Mouse (Mus musculus) liver, embryonic 16.5 days (tissue): ENCODE data around the gene Acd. TPM values are rescaled to one million over a fixed set of nuclear protein-coding genes. Genes with fewer than 3 reads are reported as not detected.

ENCODE experiments used
- ATAC-seq: fragments of 200-750 bp; cut with Nextera tagmentation; 2 replicates; pipeline ENCODE4 v1.8.0; 2017; ENCODE audit warnings: low read depth, mild to moderate bottlenecking, moderate number of reproducible peaks, moderate library complexity
- H3K27ac ChIP-seq: fragments of 300-500 bp; sonication (generic); 2 replicates; pipeline ENCODE4 v1.5.1; 2014; ENCODE audit warnings: mild to moderate bottlenecking, low read length
- H3K27me3 ChIP-seq: fragments of 300-500 bp; sonication (generic); 2 replicates; pipeline ENCODE4 v1.6.1; 2014; ENCODE audit warnings: low read depth, low read length, mixed read lengths; ENCODE audit not compliant: control insufficient read depth, insufficient read depth
- H3K36me3 ChIP-seq: fragments of 300-500 bp; sonication (generic); 2 replicates; pipeline ENCODE4 v1.6.1; 2014; ENCODE audit warnings: mild to moderate bottlenecking; ENCODE audit not compliant: control insufficient read depth, insufficient read depth
- H3K4me1 ChIP-seq: fragments of 300-500 bp; sonication (generic); 2 replicates; pipeline ENCODE4 v1.6.1; 2014; ENCODE audit warnings: low read depth, low read length, mixed read lengths; ENCODE audit not compliant: control insufficient read depth
- H3K4me2 ChIP-seq: fragments of 300-500 bp; sonication (generic); 2 replicates; pipeline ENCODE4 v1.6.1; 2014; ENCODE audit warnings: low read depth, low read length, mixed read lengths
- H3K4me3 ChIP-seq: fragments of 300-500 bp; sonication (generic); 2 replicates; pipeline ENCODE4 v1.5.1; 2014; ENCODE audit warnings: low read depth, mild to moderate bottlenecking, low read length
- H3K9ac ChIP-seq: fragments of 300-500 bp; sonication (generic); 2 replicates; pipeline ENCODE4 v1.6.1; 2014; ENCODE audit warnings: low read depth, low read length
- H3K9me3 ChIP-seq: fragments of 300-500 bp; sonication (generic); replicated peaks from 2 replicates; pipeline ENCODE4 v1.6.1; 2016; ENCODE audit warnings: low read length; ENCODE audit not compliant: control insufficient read depth
- WGBS: fragments of 180-500 bp; shearing (Covaris S2); extraction: QIAGEN DNeasy Blood & Tissue Kit; methylation state at CpG from one replicate; pipeline ENCODE4 v1.1.7; 2014; ENCODE audit not compliant: insufficient replicate concordance; 5-methylcytosine and 5-hydroxymethylcytosine counted together
- polyA plus RNA-seq: library from polyadenylated mRNA; unstranded; fragments of >200 nt; fragmentation: Nextera tagmentation; extraction: Ambion mirVana; gene quantifications from 2 replicates; pipeline ENCODE4 v1.2.1, GENCODE M21; 2015

The Acd gene
- polyA plus RNA-seq, 1 experiment from 2014 or later, result 19.1 TPM

DNA sequence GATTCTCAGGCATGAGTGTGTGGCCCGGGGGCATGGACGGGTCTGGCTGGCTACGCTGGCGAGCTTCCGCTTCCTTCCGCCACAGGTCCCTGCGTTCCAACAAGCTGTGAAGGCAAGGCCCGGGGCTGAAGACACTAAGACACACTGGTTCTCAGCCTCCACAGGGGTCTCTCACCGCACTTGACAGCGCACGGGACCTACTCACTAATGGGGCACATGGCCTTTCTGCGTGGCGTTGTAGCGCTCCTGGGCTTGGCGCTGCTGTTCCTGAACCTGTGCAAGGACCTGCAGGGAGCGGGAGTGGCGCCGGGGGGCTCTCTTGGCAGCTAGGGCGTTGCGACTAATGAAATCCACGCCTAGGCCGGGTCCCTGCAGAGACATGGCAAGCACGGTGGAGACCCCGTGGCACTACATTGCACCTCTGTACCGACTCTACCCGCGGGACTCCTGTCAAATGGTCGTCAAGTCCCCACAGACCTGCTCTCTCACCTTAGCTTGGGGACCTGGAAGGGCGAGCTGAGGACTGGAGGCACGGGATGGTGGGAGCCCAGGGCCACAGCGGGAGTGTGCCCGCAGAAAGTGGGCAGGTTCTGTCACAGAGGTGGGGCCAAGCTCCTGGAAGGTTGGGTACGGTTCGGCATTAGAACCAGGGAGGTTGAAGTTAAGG, 3.4 kb upstream of the Acd start:
- peaks cover 38% of the 10 kb centered on the region for H3K4me1 ChIP-seq
- no peak overlapping the region for H3K9ac ChIP-seq
- H3K27ac ChIP-seq, result no peak overlapping the region
- H3K36me3 ChIP-seq, result no peaks in the 10 kb centered on the region
- H3K27me3 ChIP-seq, result no peaks in the 10 kb centered on the region
- WGBS, result 86% methylated on average over 34 of the region's 34 CpGs
- H3K4me2 ChIP-seq, result no peak overlapping the region
- H3K4me3 ChIP-seq, result no peak overlapping the region
- no peaks in the 10 kb centered on the region for H3K9me3 ChIP-seq
- ATAC-seq, result no peak

DNA sequence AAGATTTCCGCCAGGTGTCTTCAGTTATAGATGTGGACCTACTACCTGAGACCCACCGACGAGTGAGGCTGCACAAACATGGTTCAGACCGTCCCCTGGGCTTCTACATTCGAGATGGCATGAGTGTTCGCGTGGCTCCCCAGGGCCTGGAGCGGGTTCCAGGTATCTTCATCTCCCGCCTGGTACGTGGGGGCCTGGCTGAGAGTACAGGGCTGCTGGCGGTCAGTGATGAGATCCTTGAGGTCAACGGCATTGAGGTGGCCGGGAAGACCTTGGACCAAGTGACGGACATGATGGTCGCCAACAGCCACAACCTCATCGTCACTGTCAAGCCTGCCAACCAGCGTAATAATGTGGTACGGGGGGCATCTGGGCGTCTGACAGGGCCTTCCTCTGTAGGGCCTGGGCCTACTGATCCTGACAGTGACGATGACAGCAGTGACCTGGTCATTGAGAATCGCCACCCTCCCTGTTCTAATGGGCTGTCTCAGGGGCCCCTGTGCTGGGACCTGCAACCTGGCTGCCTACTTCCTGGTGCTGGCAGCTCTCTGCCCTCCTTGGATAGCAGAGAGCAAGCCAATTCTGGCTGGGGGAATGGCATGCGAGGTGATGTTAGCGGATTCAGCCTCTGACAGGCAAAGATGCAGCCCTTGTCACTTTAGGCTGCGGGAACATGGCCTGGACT, 2.0 kb upstream of the Acd start:
- Histone ChIP-seq H3K27ac (no peak overlapping the region), H3K27me3 (no peaks in the 10 kb centered on the region), H3K9ac (no peak overlapping the region), H3K9me3 (no peaks in the 10 kb centered on the region), H3K36me3 (peaks cover 6% of the 10 kb centered on the region; the same call in 1 of the 2 replicates), H3K4me3 (no peak overlapping the region), H3K4me1 (peaks cover 36% of the 10 kb centered on the region), H3K4me2 (no peak overlapping the region)
- ATAC-seq, result no peak
- WGBS, result 85% methylated on average over 24 of the region's 24 CpGs

DNA sequence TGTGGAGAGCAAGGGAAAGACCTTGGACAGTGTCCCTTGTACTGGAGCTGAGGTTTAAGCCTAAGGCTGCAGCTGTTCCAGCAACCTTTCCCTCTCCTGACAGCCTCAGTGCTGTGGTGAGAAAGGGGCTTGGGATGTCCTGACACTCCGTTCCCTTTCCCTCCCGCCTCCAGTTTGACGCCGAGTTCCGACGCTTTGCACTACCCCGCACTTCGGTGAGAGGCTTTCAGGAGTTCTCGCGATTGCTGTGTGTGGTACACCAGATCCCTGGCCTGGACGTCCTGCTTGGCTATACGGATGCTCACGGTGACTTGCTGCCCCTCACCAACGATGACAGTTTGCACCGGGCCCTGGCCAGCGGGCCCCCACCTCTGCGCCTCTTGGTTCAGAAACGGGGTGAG, 1.1 kb upstream of the Acd start:
- H3K9me3 ChIP-seq, result no peaks in the 10 kb centered on the region
- peaks cover 28% of the 10 kb centered on the region for H3K4me1 ChIP-seq
- no peak overlapping the region for H3K27ac ChIP-seq
- no peaks in the 10 kb centered on the region for H3K27me3 ChIP-seq
- H3K36me3 ChIP-seq, result peaks cover 10% of the 10 kb centered on the region; the same call in 1 of the 2 replicates
- peak overlapping the region; percentile 58 for H3K9ac ChIP-seq
- peak overlapping the region; percentile 84 for H3K4me3 ChIP-seq
- no peak for ATAC-seq
- WGBS, result 66% methylated on average over 18 of the region's 18 CpGs
- H3K4me2 ChIP-seq, result peak overlapping the region; percentile 99

DNA sequence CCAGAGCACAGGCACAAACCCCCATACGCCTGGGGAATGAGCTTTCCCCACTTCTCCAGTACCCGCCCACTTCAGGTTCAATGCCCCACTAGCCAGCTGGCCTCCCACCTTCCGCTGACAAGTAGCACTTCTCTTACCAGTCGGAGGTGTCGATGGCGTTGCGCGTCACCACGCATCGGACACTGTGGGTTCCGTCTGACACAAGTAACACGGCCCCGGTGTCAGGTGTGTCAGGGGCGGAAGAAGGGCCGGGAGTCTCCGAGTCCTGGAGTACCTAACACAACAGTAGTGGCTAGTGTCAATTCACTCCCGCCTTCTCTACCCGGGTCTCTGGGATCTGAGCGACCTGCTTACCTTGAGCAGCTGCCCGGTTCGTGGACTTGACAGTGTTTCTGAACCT, 336 bp downstream of the Acd start:
- Histone ChIP-seq H3K4me2 (peak overlapping the region; percentile 99), H3K27me3 (no peaks in the 10 kb centered on the region), H3K27ac (peak overlapping the region; percentile 95), H3K4me3 (peak overlapping the region; percentile 84), H3K4me1 (peaks cover 18% of the 10 kb centered on the region), H3K36me3 (peaks cover 12% of the 10 kb centered on the region; the same call in 1 of the 2 replicates), H3K9ac (peak overlapping the region; percentile 80), H3K9me3 (no peaks in the 10 kb centered on the region)
- under 1% methylated on average over 21 of the region's 21 CpGs for WGBS
- peak; percentile 37 for ATAC-seq

DNA sequence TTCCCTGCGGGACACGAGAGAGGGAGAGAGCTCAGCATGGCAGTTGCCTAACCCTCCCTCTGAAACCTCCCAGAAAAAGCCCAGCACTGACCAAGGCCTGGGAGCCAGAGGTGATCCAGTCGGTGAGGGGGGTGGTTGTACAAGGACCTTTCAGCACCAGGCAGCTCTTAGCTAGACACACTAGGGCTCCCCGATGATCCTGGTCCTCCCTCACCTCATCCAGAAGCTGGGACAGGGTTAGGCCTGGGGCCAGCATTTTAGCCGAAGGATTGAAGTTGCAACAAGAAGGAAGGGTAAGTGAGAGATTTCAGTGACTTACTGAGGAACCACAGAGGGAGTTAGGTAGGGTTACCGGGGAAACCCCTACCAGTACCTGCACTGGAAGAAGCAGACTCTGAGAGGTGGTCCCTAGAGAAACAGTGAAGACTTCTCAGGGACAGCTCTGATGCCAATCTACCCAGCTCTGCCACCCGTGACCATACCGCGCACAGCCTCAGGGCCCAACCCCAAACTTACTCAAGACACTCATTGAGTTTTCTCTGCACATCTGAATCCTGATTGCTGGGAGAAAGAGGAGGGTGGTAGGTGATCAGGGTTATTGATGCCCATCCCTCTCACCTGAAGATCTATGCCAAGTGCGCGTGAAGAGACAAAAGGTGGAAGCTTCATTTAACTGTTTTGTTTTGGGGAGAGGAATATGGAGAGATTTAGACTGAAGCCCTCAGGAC, 1.2 kb downstream of the Acd start:
- Histone ChIP-seq H3K9me3 (no peaks in the 10 kb centered on the region), H3K4me1 (peaks cover 18% of the 10 kb centered on the region), H3K27ac (no peak overlapping the region), H3K27me3 (no peaks in the 10 kb centered on the region; the same call in 1 of the 2 replicates), H3K9ac (peak overlapping the region; percentile 80; the same call in 1 of the 2 replicates), H3K36me3 (peaks cover 12% of the 10 kb centered on the region; the same call in 1 of the 2 replicates), H3K4me3 (peak overlapping the region; percentile 84), H3K4me2 (peak overlapping the region; percentile 99)
- 81% methylated on average over 11 of the region's 11 CpGs for WGBS
- ATAC-seq, result no peak

DNA sequence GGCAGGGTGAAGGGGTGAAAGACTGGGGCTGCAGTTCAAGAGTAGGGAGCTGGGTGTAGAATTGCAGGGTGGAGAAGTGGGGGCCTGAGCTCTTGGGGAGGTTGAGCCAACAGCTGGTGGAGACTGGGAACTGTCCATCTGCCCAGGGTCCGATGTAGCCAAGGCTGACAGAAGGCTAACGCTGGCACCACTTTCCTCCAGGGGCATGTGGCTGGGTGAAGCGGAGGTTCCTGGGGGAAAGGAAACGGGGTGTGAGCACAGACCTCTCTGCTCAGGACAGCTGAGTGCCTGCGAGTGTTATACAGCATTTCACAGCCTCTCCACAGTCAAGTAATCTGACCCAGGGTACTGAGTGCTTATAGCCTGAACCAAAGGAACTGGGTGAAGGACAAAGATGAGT, 2.2 kb downstream of the Acd start:
- H3K27ac ChIP-seq, result no peak overlapping the region
- peaks cover under 1% of the 10 kb centered on the region; the same call in 1 of the 2 replicates for H3K27me3 ChIP-seq
- peaks cover 26% of the 10 kb centered on the region for H3K4me1 ChIP-seq
- peaks cover 12% of the 10 kb centered on the region; the same call in 1 of the 2 replicates for H3K36me3 ChIP-seq
- H3K9ac ChIP-seq, result no peak overlapping the region
- WGBS, result 79% methylated on average over 5 of the region's 5 CpGs
- H3K4me3 ChIP-seq, result no peak overlapping the region
- H3K4me2 ChIP-seq, result no peak overlapping the region
- H3K9me3 ChIP-seq, result no peaks in the 10 kb centered on the region
- ATAC-seq, result no peak

DNA sequence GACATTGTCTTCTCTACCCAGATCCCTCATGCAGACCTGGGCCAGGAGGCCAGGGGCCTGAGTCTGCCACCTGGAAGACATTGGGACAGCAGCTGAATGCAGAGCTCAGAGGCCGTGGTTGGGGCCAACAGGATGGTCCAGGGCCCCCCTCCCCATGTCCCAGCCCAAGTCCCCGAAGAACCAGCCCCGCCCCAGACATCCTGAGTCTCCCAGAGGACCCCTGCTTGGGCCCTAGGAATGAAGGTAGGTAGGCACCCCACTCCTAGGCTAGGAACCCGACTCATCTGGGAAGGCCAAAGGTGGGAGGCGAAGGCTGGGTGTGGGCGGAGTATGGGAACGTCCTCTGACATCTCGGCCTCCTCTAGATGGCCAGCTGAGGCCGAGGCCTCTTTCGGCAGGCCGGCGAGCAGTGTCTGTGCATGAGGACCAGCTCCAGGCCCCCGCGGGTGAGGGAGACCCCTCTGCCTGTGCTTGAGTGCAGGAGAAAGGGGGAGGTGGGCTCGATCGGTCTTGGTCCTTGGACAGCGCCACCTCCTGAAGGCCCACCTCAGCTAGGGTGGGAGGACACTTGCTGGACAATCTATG, 3.6 kb downstream of the Acd start:
- peaks cover 5% of the 10 kb centered on the region; the same call in 1 of the 2 replicates for H3K27me3 ChIP-seq
- H3K9me3 ChIP-seq, result no peaks in the 10 kb centered on the region
- no peak overlapping the region for H3K4me2 ChIP-seq
- H3K27ac ChIP-seq, result no peak overlapping the region
- no peak overlapping the region for H3K9ac ChIP-seq
- no peak for ATAC-seq
- no peak overlapping the region for H3K4me3 ChIP-seq
- peaks cover 12% of the 10 kb centered on the region; the same call in 1 of the 2 replicates for H3K36me3 ChIP-seq
- H3K4me1 ChIP-seq, result peaks cover 28% of the 10 kb centered on the region
- WGBS, result 87% methylated on average over 17 of the region's 17 CpGs

DNA sequence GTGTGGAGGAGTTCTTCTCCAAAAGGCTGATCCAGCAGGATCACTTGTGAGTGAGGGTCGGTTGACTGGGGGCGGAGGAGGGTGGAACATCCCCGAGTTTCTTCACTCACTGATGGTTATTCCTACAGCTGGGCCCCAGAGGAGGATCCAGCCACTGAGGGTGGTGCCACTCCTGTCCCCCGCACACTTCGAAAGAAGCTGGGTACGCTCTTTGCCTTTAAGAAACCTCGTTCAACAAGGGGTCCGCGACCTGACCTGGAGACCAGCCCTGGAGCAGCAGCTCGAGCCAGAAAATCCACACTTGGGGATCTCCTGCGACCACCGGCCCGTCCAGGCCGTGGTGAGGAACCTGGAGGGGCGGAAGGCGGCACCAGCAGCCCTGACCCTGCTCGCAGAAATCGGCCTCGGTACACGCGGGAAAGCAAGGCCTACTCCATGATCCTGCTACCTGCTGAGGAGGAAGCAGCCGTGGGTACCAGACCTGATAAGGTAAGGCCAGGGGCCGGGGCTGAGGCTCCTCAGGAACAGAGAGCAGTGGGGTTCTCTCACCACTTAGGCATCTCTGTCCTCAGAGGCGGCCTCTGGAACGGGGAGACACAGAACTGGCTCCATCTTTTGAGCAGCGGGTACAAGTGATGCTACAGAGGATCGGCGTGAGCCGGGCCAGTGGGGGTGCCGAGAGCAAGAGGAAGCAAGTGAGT, 5.7 kb downstream of the Acd start:
- H3K4me3 ChIP-seq, result no peak overlapping the region
- H3K4me1 ChIP-seq, result peaks cover 15% of the 10 kb centered on the region
- H3K4me2 ChIP-seq, result no peak overlapping the region
- H3K36me3 ChIP-seq, result peaks cover 12% of the 10 kb centered on the region; the same call in 1 of the 2 replicates
- peaks cover 5% of the 10 kb centered on the region; the same call in 1 of the 2 replicates for H3K27me3 ChIP-seq
- no peak overlapping the region for H3K27ac ChIP-seq
- no peak for ATAC-seq
- WGBS, result 76% methylated on average over 30 of the region's 30 CpGs
- no peak overlapping the region for H3K9ac ChIP-seq
- H3K9me3 ChIP-seq, result no peaks in the 10 kb centered on the region
